Mouse (Mus musculus): ENCODE data around the gene Gm44502.

Gm44502 gene

DNA sequence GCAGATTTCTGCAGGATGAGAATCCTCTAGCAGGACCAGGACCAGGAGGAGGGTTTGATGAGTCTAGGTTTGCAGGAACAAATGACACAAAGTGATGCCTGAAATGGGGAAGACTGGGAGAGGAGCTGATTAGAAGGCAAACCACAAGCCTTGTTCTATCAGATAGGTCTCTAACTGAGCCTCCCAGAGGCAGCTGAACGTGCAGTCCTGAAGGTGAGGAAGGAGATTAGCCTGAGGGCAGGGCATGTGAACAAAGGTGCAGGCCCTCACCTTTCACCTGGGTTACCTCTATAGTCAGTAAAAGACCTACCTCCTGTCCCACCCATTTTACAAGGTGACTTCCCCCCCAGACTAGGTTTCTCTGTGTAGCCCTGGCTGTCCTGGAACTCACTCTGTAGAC lies 29.8 kb downstream of the Gm44502 start:
- no peak for DNase-seq (ENCODE audit: low read depth, low spot score)

DNA sequence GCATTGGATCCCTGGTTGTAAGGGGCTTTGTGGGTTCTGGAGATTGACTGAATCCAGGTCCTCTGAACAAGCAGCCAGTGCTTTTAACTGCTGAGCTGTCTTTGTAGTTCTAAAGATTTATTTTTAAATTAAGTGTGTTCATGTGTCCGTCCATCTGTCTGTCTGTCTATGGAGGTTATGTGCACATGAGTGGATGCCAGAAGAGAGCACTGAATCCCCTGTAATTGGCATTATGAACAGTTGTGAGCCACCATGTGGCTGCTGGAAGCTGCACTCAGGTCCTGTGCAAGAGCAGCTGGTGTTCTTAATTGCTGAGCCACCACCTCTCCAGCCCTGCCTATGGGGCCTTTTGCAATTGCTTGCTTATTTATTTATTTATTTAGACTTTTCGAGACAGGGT lies 31.4 kb downstream of the Gm44502 start:
- no peak for DNase-seq (ENCODE audit: low read depth, low spot score)

GRCm38 (mm10) chr15:89396883-89397282 lies 32.6 kb downstream of the Gm44502 start:
- no peak for DNase-seq (ENCODE audit: low read depth, low spot score)

GRCm38 (mm10) chr15:89390081-89390480 lies 39.4 kb downstream of the Gm44502 start:
- no peak for DNase-seq (ENCODE audit: low read depth, low spot score)

- peak; percentile 34 for DNase-seq (ENCODE audit: low read depth, low spot score)
Measured at GRCm38 (mm10) chr15:89387127-89387526, 42.4 kb downstream of the Gm44502 start.

- DNase-seq (ENCODE audit: low read depth, low spot score), result no peak
Measured at GRCm38 (mm10) chr15:89384617-89385016, 44.9 kb downstream of the Gm44502 start, which contains the start of gene Klhdc7b. Klhdc7b (plus strand) TSS chr15:89384917.

DNA sequence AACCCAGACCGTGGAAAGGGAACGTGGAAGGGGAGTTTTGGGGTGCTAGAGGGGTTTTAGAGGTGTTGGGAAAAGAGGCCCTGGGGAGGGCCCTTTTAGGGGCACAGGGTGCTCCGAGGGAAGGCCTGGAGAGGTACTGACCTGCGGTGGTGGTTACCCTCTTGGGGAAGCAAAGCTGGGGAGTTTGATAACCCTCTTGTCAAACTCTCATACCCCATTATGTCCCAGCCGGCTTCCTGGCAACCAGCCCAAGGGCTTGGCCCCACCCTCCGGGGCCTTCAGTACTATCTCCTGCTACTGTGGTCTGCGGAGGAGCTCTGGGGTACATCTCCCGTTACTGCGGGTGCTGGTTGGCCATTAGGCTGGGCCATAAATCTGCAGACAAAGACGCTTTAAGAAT lies 50.1 kb downstream of the Gm44502 start:
- DNase-seq (ENCODE audit: low read depth, low spot score), result no peak

GRCm38 (mm10) chr15:89378831-89379401 lies 50.6 kb downstream of the Gm44502 start, which contains the start of gene Odf3b:
Odf3b (minus strand) TSS chr15:89379282.
- DNase-seq (ENCODE audit: low read depth, low spot score), result no peak

DNA sequence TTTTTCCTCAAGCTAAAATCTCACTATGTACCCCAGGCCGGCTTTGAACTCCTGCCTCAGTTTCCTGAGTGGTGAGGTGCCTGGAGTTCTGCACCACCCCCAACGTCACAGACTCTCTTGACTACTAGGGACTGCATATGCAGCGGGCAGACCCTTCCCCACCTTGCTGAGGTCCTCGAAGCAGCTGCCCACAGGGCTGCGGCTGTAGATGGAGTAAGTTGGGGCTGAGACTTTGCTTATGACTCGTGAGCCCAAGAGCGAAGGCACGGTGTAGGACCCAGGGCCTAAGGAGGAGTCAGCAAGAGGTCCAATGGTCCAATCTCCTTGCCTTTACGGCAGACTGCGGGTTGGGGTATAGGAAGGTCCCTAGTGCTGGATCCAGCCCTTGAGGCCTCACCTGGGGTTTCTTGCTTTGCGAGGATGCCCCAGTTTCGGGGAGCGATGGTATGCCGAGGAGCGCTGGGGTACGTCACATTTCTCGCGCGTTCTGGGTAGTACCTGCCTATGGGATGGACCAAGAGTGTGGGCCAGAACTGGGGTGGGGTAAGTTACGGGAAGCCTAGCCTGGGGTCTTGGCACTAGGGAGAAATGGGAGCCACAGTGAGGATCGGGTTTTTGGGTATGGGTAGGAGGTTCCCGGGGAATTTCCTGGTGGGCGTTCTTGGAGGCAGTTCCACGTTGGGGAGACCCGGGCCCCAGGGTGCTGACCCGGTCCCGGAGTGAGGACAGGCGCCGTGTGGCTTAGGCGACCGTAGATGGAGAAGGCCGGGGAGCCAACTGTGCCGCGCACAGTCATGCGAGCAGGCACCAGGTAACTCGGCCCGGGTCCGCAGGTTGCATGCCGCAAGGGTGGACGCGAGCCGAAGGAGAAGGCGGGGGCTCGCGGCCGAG lies 51.3 kb downstream of the Gm44502 start:
- DNase-seq (ENCODE audit: low read depth, low spot score), result no peak

DNA sequence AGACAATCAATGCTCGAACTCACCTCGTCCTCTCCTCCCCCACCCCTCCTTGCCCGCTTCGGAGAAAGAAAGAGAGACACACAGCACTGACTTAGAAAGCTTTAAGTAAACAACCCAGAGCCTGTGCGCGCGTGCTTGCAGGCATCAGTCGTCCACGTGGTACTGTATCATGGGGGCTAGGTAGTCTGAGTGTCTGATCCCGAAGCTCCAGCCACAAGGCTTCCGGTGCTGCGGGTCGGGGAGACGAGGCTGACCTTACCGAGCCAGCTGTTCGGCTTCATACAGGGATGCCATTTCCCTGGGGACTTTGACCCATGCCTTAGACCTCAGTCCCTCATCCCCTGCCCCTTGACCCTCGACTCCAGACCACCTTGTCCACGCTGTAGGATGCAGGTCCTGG lies 52.1 kb downstream of the Gm44502 start:
- DNase-seq (ENCODE audit: low read depth, low spot score), result no peak

DNA sequence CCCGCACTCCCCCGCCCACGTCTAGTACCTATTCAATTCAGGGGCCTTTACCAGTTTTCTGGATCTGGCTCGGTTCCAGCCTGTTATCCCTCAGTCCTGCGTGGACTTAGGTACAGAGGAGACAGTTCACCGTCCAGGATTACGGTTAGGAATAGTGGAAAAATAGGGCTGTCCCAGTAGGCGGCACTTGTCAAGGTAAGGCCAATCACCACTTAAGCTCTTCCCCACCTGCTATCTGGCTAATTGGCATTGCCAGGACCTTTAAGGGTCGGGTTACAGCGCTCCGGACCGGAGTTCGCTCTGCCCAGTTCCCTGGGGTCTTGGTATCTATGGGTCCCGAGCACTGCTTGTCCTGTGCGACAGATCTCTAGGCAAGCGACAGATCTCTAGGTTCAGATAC lies 52.5 kb downstream of the Gm44502 start, which contains the start of gene Tymp:
TSS of gene Tymp (minus strand) at position 83 of the 400 bp plus-strand sequence.
- DNase-seq (ENCODE audit: low read depth, low spot score), result no peak

DNA sequence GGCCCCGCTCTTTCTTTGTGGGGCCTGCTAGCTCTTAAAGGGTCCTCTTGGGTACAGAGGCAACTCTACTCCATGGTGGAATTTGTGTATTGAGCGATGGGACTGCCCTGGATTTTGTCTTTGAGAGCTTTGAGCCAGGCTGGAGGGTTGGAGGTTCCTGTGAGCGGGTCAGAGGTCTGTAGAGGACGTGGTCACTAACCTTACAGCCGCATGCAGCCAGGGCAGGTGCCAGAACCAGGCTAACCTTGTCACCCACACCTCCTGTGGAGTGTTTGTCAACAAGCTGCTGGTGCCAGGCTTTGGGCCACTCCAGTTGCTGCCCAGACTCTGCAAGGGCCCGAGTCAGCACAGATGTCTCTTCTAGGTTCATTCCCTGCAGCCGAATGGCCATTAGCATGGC lies 53.5 kb downstream of the Gm44502 start:
- DNase-seq (ENCODE audit: low read depth, low spot score), result no peak

- DNase-seq (ENCODE audit: low read depth, low spot score), result no peak
Measured at GRCm38 (mm10) chr15:89374801-89375534, 54.5 kb downstream of the Gm44502 start.

- DNase-seq (ENCODE audit: low read depth, low spot score), result no peak
Measured at GRCm38 (mm10) chr15:89374340-89374739, 55.2 kb downstream of the Gm44502 start.

GRCm38 (mm10) chr15:89373762-89374248 lies 55.7 kb downstream of the Gm44502 start, which contains the start of gene Sco2:
Sco2 (minus strand) TSS chr15:89373846.
- peak; percentile 88 for DNase-seq (ENCODE audit: low read depth, low spot score)

GRCm38 (mm10) chr15:89373027-89373761 lies 56.3 kb downstream of the Gm44502 start:
- peak; percentile 91 for DNase-seq (ENCODE audit: low read depth, low spot score)

- no peak for DNase-seq (ENCODE audit: low read depth, low spot score)
Measured at GRCm38 (mm10) chr15:89372536-89372935, 57.0 kb downstream of the Gm44502 start.

- DNase-seq (ENCODE audit: low read depth, low spot score), result no peak
Measured at GRCm38 (mm10) chr15:89372068-89372467, 57.4 kb downstream of the Gm44502 start.

All from CD4-positive helper T cell, adult 2 months (primary cell).